Mouse (Mus musculus) spleen, postnatal 36 days (tissue): Measurements from ENCODE around the gene H2-K1.

ENCODE experiments used
- DNase-seq, 2 experiments: peaks; one replicate each; pipeline ENCODE4 v3.0.0; 2022; ENCODE audit warnings: low spot score in 2 of 2, mixed read lengths in 1 of 2

H2-K1 gene

DNA sequence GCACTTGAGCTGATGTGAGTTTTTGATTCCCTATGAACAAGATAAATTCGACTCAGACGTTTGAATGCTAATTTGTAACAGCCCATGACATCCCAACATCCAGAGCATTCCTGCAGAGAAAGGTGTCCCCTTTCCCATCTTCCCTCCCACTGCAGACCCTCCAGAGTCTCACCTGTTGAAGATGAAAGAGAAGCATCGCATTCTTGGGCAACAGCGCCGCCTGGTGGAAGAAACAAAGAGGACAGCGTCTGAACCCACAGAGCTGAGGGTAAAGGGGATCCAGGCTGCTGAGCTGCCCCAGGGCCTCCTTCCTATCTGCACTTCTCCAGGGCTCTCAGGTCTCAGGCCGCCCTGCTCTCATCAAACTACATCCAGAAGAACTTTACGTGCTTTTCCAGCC, 18.0 kb downstream of the H2-K1 start:
- peak; percentile 49 to 69 for DNase-seq

DNA sequence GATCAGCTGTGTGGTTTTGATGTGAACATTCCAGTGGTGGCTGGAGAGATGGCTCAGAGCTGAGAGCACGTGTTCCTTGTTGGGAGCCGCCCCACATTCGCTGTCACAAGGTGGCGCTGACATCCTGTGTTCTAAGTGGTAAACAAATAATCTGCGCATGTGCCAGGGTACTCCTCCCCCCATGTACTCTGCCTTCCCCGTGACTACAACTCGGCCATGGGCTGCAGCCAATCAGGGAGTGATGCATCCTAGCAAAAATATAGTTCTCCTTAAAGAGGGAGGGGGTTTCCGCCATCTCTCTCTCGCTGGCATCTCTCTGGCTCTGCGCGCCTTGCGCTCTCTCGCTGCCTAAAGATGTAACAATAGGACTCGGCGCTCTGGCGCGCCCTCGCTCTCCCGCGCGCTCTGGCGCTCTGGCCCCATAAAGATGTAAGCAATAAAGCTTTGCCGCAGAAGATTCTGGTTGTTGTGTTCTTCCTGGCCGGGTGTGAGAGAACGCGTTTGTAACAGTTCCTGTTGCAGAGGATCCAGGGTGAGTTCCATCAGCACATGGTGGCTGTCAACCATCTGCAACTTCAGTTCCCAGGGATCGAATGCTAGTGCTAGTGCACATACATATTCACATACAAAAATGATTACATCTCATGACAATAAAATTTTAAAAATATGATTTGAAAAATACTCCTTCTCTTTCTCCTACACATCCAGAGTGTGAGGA, 18.8 kb downstream of the H2-K1 start:
- DNase-seq = peak; percentile 87 to 92

DNA sequence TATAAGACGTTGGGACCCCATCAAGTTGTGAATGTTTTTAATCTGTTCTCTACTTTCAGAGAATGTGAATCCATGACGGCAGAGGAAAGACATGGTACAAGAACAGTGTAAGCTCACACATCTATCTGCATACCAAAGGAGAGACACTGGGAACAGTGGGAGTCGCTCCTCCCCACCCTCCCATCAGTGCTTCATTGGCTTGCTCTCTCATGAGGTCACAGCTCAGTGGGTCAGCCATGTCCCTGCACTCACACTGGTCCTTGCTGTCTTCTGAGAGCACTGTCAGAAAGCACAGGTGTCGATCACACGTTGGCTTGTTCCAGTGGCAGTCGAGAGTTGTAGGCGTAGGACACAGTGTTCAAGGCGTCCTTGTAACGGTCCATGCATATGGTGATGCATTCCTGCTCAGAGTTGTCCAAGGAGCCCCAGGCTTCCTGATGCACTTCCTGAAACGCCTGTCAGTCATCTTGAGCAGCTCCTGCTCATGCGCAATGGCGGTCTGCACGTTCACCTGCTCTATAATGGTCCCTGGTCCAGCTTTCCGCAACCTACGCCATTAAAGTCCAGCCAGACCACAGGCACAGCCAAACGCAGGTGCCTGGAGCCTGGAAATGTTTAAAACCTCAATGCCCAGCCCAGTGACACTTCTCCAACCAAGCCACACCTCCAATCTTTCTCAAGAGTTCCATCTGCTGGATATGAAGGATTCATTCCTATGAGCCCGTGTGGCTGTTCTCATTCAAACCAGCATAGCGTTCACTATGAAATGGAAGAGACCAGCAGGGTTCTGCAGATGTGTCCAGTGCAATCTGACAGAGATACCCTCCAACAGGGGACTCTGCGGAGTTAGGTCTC, 19.7 kb downstream of the H2-K1 start:
- no peak for DNase-seq

DNA sequence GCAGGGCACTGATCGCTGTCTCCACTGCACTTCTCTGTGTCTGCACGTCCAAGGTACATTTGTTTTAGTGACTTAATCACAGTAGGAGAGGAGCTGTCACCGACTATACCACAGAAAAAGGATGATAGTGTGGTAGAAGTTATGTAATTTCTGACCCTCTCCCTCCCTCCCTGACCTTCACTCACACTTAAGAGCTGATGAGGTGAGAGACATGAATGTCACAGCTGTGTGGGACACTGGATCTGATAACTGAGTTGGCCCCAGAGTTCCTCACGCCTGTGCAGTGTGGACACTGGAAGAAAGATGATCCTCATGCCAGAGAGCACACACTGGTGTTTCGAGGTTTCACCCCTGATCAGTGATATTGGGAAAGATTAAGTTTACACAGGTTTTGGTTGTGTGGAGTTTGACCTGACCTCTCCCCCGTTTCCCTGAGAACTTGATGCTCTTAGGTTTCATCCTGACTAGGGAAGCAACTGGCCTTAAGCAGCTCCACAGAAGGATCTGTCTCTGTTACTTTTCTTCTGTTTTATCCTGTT, 20.6 kb downstream of the H2-K1 start:
- DNase-seq = no peak

DNA sequence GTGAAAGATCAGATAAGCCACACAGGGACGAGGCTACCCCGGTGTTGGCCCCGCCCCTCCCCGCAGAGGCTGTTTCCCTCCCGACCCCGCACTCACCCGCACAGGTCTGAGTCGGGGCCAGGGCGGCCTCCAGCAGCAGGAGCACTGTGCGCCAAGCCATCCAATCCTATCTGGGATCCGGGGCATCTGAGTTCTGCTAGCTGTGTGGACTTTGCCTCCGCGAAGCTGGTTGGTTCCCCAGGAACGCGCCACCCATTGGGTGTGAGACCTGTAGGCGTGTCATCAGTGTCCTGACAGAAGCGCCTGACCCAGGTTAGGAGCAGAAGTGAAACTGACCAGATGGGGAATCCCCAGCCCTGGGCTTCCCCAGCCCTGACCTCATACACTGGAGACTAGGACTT, 21.5 kb downstream of the H2-K1 start:
- DNase-seq = peak; percentile 93 to 94

DNA sequence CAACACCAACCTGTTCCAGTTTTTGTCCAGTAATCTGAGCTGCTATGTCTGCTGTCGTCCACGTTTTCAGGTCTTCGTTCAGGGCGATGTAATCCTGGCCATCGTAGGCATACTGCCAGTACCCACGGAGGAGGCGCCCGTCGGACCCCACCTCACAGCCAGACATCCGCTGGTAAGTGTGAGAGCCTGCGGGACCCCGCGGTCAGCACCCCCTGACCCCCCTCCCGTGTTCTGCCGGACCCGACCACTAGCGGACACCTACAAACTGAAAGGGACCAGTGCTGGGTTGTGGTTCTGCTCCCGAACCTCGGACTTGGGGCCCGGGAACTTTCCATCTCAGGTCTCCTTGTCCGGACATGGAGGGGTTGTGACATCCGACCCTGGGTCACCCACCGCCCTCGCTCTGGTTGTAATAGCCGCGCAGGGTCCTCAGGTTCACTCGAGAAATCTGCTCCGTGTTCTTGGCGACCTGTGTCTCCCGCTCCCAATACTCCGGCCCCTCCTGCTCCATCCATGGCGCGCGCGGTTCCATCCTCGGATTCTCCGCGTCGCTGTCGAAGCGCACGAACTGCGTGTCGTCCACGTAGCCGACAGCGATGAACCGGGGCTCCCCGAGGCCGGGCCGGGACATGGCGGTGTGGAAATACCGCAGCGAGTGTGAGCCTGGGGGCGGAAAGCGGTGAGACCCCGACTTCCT, 22.1 kb downstream of the H2-K1 start:
- no peak for DNase-seq

DNA sequence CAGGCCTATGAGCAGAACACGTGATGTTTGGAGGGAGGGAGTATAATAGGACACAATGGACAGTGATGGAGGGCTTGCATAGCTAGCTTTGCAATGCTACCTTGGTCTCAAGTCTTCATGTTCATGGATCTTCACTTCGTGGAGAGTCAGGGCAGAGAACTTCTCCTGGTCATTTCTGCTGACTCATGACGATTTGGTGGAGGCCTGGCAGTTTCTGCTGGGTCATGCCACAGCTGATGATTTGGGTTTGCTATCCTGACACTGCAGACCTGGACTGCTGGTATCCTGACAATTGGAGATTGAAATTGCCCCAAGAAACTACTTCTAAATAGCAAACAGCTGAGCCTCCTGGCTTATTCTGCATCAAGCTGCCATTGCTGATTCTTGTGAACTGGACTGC, 26.6 kb downstream of the H2-K1 start:
- DNase-seq = no peak

DNA sequence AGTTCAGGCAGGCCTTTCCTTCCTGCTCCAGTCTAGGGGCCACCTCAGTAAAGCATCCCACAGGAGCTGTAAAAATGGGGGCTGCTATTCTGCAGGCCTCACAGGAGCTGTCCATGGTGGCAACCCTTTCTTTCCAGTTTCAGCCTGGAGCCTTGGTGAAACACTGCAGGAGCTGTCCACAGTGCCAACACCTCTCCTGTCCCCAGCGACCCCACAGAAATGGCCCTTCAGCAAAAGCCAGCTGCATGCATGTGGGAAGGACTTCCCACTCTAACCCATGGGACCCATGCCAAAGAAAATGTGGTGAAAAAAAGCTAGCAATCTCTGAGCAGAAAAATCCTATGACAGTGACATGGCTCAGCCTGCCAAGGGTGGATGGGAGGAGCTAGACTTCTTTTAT, 27.5 kb downstream of the H2-K1 start:
- DNase-seq = no peak

DNA sequence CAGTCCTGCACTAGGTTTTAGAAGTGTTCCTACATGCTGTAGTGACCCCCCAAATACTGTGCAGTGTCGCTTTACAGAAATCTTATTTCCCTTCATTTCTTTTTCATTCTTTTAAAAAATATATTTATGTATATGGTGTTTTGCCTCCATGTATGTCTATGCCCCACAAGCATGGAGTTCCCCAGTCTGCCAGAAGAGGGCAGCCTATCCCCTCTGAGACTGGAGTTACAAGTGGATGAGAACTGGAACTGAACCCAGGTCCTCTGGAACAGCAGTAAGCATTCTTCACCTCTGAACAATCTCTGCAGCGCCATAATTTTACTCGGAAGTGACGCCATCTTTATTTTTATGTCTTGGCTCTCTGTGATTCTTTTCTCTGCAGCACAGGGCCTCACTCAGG, 30.8 kb downstream of the H2-K1 start:
- no peak for DNase-seq

DNA sequence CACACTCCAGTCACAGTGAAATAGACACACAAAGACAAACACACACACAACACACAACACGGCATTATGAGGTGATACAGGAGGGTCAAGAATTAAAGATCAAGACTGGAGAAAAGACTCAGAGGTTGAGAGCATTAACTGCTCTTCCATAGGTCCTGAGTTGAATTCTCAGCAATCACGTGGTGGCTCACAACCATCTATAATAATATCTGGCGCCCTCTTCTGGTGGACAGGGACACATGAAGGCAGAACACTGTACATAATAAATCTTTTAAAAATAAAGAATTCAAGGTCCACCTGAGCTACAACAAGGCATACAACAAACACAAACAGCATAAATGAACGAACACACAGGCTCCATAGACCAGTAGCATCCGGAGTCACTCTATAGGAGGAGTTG, 31.2 kb downstream of the H2-K1 start:
- peak; percentile 55 to 70 for DNase-seq

DNA sequence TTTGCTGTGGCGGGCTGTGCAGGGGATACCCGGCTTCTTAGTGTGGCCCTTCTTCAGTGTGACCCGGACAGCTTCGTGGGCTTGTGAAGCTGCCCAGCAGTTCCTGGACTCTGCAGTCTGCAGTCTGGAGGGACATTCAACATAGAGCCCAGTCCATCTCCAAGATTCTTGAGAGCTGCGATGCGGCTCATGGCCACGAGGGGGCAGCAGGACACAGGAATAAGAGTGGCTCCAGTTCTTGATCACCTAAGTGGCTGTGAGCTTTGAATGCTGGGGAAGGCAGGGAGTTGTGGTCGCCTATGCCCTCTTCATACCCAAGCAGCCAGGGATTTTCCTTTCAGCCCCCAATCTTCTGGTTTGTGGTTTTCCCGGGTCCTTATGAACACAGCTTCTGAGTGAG, 31.7 kb downstream of the H2-K1 start:
- DNase-seq = peak; percentile 65 to 78

DNA sequence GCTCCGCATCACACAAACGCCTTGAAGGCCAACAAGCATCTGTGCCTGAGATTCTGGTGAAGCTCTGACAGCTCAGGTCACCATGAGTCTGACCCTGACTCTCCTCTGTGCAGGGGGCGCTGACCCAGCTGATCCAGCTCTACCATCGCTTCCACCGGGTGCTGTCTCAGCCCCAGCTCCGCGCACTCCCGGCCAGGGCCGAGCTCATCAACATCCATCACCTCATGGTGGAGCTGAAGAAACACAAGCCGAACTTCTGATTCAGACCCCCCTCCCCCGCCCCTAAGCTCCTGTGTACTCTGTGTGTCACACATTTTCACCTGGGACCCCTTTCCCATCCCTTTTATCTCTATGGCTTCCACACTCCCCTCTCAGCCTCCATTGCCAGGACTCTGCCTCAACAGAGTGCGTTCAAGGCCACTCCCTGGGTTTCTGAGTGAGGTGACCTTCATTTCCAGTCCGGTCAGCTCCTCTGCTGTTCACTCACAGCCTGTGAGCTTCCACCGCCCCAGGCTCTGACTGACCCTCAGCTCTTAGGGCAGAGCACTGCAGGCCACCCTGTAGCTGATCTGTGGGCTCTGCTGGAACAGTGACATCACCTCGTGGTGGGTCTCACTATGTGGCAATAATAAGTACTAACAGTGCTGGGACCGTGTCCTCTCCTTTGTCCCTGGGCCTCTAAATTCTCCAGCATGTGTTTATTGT, 34.1 kb downstream of the H2-K1 start:
- no peak for DNase-seq

DNA sequence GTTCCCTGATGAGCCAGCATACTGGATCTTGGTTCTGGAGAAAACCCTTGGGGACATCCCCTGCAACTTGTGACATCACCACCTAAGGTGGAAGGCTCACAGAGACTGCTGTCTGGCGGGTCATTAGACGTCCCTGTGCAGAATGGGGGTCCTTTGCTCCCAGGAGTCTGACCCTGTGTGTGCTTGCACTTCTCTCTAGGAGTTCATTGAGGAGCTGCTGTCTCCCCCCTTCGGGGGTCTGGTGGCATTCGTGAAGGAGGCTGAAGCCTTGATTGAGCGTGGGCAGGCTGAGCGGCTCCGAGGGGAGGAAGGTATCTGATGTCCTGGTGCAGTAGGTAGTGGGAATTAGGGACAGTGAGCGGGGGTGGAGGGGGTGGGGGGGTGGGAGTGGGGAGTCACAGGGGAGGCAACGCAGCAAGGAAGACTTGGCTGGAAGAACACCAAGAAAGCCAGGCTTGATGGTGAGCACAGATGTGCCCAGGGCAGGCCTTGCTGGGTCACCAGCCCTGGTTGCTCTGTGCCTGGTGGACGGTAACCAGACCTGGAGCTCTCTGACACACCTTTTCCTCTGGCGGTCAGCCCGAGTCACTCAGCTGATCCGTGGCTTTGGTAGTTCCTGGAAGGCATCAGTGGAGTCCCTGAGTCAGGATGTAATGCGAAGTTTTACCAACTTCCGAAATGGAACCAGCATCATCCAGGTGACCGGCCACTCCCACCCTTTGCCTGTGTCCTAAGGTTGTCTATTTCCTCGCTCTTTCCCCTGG, 34.9 kb downstream of the H2-K1 start:
- DNase-seq = no peak

DNA sequence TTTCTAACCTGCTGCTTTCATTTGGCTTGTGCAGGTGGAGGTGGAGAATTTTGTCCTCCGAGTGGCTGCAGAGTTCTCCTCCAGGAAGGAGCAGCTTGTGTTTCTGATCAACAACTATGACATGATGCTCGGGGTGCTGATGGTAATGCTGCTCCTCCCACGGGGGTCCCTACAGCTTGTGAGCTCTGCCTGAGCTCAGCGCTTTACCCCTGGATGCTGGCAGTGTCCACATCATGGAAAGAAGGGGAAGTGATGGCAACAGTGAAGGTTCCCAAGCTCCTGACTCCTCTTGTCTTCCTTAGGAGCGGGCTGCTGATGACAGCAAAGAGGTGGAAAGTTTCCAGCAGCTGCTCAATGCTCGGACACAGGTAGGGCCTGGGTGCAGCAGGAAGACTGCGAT, 37.3 kb downstream of the H2-K1 start:
- DNase-seq = no peak

DNA sequence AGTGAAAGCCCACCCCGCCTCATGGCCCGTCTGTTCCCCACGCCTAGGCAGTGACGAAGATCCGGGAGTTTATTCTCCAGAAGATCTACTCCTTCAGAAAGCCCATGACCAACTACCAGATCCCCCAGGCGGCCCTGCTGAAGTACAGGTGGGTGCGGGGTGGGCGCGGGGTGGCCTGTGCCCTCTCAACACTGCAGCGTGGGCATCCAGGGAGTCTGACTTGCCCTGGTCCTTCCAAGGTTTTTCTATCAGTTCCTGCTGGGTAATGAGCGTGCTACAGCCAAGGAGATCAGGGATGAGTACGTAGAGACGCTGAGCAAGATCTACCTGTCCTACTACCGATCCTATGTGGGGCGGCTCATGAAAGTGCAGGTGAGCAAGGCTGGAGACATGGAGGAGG, 40.2 kb downstream of the H2-K1 start:
- no peak for DNase-seq

DNA sequence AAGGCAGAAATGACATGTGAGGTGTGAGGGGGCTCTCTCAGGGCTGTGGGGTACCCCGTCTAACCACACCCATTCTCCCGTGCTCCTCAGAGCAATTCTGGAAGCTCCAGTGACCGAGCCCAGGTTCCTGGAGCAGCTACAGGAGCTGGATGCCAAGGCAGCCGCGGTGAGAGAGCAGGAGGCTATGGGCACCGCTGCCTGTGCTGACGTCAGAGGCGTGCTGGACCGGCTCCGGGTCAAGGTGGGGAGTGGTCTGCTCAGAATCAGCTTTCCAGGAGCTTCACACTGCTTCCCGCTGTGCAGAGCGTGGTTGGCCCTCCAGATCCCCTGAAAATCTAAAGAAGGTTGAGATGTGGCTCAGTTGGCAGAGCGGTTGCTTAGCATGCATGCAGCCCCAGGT, 41.0 kb downstream of the H2-K1 start:
- no peak for DNase-seq

DNA sequence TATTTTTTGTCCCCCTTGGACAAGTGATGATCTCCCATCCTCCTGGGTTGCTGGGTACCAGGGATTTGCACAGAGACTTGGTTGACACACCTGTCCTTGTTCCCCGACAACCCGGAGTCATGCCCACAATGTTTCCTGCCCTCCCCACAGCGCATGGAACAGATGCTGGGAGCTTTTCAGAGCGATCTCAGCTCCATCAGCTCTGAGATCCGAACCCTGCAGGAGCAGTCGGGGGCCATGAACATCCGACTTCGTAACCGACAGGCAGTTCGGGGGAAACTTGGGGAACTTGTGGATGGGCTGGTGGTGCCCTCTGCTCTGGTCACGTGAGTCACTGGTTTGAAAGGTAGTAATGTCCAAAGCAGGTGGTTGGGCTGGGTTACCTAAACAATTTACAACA, 41.7 kb downstream of the H2-K1 start:
- no peak for DNase-seq

DNA sequence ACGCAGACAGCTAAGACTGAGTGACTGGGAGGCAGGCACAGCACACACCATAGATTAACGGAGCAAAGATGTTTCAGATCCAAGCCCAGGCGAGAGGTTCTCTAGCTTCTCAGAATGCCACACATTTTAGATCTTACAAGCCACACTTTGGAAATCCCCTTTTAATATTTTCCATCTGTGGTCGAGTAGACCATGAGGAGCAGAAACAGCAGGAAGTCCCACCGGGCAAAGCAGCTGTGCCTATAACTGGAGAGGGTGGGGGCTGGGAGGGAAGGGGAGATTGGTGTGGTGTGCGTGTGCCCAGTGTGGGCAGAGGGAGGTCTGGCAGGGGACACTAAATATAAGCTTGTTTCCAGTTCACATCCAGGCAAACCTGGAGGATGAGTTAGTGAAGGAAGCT, 42.7 kb downstream of the H2-K1 start:
- no peak for DNase-seq

DNA sequence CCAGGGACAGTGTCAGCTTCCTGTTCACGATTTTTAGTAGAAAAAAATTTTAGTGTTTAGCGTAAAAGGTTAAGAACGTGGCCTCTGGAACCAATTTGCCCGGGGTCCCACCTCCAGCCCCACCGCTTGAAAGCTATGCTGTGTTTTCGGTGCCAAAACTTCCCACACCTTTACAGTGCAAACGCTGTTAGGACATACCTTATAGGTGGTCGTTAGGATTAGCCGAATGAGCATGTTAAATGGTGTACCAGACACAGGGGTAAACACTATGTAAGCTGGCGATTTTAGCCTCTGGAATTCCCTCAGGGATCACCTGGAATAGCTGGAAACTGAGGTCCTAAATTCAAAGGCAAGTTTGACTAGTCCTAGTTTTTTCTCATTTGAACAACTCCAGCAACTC, 43.8 kb downstream of the H2-K1 start:
- no peak for DNase-seq

DNA sequence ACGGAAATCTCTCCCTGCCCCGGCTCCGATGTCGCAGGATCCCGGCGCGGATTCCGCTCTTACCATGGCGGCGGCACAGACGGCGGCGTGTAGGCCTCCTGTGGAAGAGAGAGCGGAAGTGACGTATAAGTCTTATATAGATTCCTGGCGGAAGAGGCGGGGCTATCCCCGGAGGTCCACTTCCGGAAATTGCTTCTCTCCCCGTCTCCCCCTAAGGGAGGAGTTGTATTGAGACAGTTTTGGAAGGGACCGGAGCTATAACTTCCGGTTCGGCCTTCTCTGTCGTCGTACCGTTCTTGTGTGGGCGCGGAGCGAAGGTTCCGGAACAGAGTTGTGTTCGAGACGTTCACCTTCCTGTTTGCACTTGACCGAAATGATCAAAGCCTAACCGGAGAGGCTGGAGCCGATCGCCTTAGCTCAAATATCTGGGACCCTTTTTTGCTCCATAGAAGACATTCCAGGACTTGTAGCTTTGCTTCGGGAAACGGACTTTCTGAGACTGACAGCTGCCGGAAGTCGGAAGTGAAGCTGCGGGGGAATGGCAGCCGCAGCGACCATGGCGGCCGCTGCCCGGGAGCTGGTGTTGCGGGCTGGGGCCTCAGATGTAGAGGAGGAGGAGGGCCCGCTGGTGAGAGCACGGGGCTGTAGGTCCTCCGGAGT, 44.5 kb downstream of the H2-K1 start, which contains the start of the genes Vps52 and Rps18:
Gene Vps52 (plus strand): TSS at position 258 of the 660 bp plus-strand sequence.
Gene Rps18 (minus strand): TSS at position 447 of the 660 bp plus-strand sequence.
- peak; percentile 96 to 97 for DNase-seq
